Mouse (Mus musculus): ENCODE results near the gene Olfr1137. TPM values are rescaled to one million over a fixed set of nuclear protein-coding genes. Genes with fewer than 3 reads are reported as not detected.

The Olfr1137 gene
- not detected for total RNA-seq (2021)
- long read RNA-seq, experiment 1: 0 reads
- long read RNA-seq, experiment 2: 0 reads

DNA sequence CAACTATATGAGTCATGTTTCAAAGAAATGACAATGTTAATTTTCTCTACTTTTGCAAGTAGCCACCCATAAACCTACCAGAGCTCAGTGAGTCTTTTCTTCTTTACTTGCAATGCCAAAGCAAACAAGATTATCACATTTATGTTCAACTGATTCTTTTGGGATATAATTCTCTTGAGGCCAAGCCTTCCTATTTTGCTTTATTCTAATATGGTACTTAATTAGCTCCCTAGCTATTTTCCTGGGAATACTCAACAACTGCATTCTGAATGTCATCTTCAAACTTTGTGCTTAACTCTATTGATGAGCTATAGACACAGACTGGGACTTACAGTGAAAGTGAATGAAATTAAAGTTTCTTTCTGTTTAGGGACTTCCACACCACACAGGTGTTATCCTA, at the start of gene Olfr1137:
TSS of gene Olfr1137 (minus strand) at position 101 of the 400 bp plus-strand sequence.
- DNase-seq: no peak

DNA sequence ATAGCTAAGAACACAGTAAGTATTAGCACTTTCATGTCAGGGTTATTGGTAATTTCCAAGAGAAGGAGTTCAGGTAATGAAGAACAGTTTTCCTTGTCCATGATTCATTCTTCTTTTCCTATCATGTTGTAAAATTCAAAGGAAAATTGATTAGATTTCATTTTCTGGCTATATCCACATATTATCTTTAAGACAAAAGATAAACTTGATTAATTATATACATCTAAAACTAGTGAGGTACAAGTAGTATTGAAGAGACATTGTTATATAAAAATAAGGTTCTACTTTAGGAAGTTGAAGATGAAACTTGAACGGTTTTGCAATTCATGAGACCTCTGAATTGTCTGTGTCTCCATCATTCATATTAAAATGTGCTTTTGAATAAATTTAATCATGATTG, 40.9 kb upstream of the Olfr1137 start, which contains the start of gene Olfr1141:
TSS of gene Olfr1141 (minus strand) at position 101 of the 400 bp plus-strand sequence.
- DNase-seq: no peak

DNA sequence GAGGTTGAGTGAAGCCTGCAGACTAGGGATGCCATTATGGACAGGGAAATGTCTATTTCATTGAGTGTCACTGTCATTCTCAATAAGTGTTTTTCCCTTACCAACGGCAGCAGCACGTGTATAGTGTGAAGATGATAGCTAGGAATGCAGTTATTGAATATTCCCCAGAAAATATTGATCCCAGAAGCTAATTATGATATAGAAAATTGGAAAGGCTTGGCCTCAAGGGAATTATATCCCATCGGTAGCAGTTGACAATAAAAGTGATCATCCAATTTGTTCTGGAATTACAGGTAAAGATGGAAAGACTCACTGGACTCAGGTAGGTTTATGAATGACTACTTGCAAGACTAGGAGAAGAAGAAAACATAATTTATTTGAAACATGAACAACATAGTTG, 30.5 kb upstream of the Olfr1137 start, which contains the start of gene Olfr1140:
TSS of gene Olfr1140 (plus strand) at position 301 of the 400 bp plus-strand sequence.
- DNase-seq: no peak

DNA sequence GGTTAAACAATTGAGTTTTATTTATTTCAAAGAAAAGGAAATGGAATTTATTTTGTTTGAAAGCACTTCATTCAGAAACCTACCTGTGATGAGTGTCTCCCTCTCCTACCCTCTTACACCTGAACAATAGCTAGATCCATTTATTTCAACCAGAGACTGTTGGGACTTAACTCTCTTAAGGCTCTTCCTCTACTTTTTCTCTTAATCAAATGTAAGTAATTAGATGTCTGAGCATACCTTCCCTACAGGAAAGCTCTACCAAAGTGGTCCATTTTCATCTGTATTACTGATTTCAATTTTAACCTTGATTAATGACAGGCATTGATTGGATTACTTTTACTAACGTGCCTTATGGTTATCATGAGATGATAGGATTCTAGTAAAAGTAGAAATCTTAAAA, 26.9 kb upstream of the Olfr1137 start, which contains the start of gene Olfr1138:
TSS of gene Olfr1138 (minus strand) at position 101 of the 400 bp plus-strand sequence.
- no peak for DNase-seq

DNA sequence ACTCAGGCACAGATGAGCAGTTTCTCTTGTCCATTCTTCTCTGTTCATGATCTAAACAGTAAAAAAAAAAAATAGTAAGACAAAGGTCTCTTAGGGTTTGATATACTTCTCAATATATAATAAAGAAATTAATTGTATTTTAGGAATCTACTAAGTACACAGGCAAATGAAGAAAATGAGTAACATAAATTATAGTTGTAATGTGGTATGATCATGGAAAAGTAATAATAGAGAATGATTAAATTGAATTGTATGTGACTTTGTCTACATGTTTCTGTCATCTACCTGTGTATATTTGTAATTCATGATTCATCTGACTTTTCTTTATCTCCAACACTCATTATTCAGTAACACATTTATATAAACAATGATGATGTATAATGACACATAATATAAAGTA, 19.1 kb downstream of the Olfr1137 start, which contains the start of gene Olfr1136:
TSS of gene Olfr1136 (minus strand) at position 101 of the 400 bp plus-strand sequence.
- no peak for DNase-seq

DNA sequence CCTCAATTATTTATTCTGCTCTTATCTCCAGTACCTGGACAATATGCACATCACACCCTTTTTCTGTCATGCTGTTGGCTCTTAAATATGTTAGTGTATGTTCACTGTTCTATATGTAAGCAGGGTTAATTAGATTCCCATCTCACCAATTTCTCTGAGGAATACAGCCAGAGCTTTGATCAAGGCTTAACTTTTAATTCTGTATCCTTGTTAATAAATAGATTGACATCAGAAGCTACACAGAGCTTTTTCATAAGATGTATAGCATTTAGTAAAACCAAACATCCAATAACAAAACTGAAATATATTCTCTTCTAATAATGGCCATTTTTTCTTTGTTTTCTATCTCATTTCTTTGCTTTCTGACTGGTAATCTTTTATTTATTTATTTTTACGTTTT, 39.4 kb downstream of the Olfr1137 start, which contains the start of gene Olfr1135:
TSS of gene Olfr1135 (minus strand) at position 101 of the 400 bp plus-strand sequence.
- DNase-seq: no peak

Other genes with a start within 250 kb of the Olfr1137 start
- not detected for gene Pramel7, start 216.1 kb downstream of the Olfr1137 start, total RNA-seq (2021)
- not detected for gene Pramel6, start 206.6 kb downstream of the Olfr1137 start, total RNA-seq (2021)
- gene Olfr153, start 181.4 kb downstream of the Olfr1137 start, total RNA-seq (2021): not detected
- not detected for gene Olfr1128, start 167.6 kb downstream of the Olfr1137 start, total RNA-seq (2021)
- gene Olfr1129, start 139.3 kb downstream of the Olfr1137 start, total RNA-seq (2021): not detected
- not detected for gene Olfr1130, start 107.0 kb downstream of the Olfr1137 start, total RNA-seq (2021)
- gene Olfr1131, start 86.1 kb downstream of the Olfr1137 start, total RNA-seq (2021): not detected
- not detected for gene Olfr1132, start 75.6 kb downstream of the Olfr1137 start, total RNA-seq (2021)
- not detected for gene Olfr1133, start 65.8 kb downstream of the Olfr1137 start, total RNA-seq (2021)
- not detected for gene Olfr1134, start 54.7 kb downstream of the Olfr1137 start, total RNA-seq (2021)
- gene Olfr1135, start 39.5 kb downstream of the Olfr1137 start, total RNA-seq (2021): not detected
- gene Olfr1136, start 19.2 kb downstream of the Olfr1137 start, total RNA-seq (2021): not detected
- gene Olfr1138, start 26.8 kb upstream of the Olfr1137 start, total RNA-seq (2021): not detected
- gene Olfr1140, start 30.6 kb upstream of the Olfr1137 start, total RNA-seq (2021): not detected
- not detected for gene Olfr1141, start 40.8 kb upstream of the Olfr1137 start, total RNA-seq (2021)
- not detected for gene Olfr152, start 66.3 kb upstream of the Olfr1137 start, total RNA-seq (2021)
- gene Olfr1143, start 87.4 kb upstream of the Olfr1137 start, total RNA-seq (2021): not detected
- gene Olfr1145, start 96.6 kb upstream of the Olfr1137 start, total RNA-seq (2021): not detected
- gene Olfr1148, start 117.4 kb upstream of the Olfr1137 start, total RNA-seq (2021): not detected
- not detected for gene Olfr1150-ps1, start 130.8 kb upstream of the Olfr1137 start, total RNA-seq (2021)
- gene Olfr1151, start 142.7 kb upstream of the Olfr1137 start, total RNA-seq (2021): not detected
- not detected for gene Olfr1152, start 153.3 kb upstream of the Olfr1137 start, total RNA-seq (2021)
- gene Olfr1153, start 181.8 kb upstream of the Olfr1137 start, total RNA-seq (2021): not detected
- gene Olfr1154, start 192.0 kb upstream of the Olfr1137 start, total RNA-seq (2021): not detected
- gene Olfr1155, start 232.0 kb upstream of the Olfr1137 start, total RNA-seq (2021): not detected
- gene Olfr1156, start 239.9 kb upstream of the Olfr1137 start, total RNA-seq (2021): not detected